Comparison of ENCODE assay signal across 9 mouse cellular contexts in the genomic region with DNA sequence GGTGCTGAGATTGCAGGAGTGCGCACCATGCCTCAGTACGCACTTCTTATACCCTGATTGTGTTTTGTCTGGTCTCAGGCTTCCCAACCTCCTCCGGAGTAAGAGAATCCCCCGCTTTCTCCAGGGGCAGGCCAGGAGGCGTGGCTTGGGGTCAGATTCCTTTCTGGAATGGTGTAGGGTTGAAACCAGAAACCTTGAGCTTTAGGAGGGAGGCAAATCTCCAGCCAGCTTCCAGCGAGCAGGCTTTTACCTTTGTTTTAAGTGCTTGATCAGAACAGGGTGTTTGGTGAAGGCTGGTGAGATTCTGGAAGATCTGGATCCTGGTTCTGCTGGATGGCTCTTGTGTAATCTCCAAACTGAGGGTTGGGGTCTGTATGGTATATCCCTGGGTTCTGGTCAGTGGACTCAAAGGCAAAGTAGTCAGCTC. TPM values are rescaled to one million over a fixed set of nuclear protein-coding genes. Genes with fewer than 3 reads are reported as not detected.
DNase-seq lines count a peak whose midpoint lies in the region; ATAC-seq lines count a peak whose summit lies in the region.
"Had no signal": no experiment of that assay in that cellular context is flagged by ENCODE, and none has a peak within 500 bp of the region (broad histone marks: within the 10 kb centered on the region; RNA-seq: fewer than 3 reads in every experiment).

No protein-coding gene starts in this region.

- no peak overlapping the region for H3K9ac ChIP-seq in lung, embryonic 15.5 days
- peak overlapping the region; percentile 30; the same call in 1 of the 2 replicates for H3K9ac ChIP-seq in forebrain, embryonic 13.5 days
- no peak overlapping the region for H3K9ac ChIP-seq in neural tube, embryonic 15.5 days (replicated peaks)

- ATAC-seq in lung, embryonic 15.5 days (ENCODE audit: borderline replicate concordance, extremely low read depth, low FRiP score, low TSS enrichment): peak; percentile 86
- ATAC-seq in forebrain, embryonic 13.5 days: no peak
- ATAC-seq in neural tube, embryonic 15.5 days (ENCODE audit: low FRiP score): no peak

- peaks cover 21% of the 10 kb centered on the region for H3K4me1 ChIP-seq in lung, embryonic 15.5 days
- peaks cover 30% of the 10 kb centered on the region for H3K4me1 ChIP-seq in forebrain, embryonic 13.5 days
- peaks cover 35% of the 10 kb centered on the region for H3K4me1 ChIP-seq in neural tube, embryonic 15.5 days

- peak overlapping the region; percentile 29 for H3K4me2 ChIP-seq in lung, embryonic 15.5 days
- peak overlapping the region; percentile 20 for H3K4me2 ChIP-seq in forebrain, embryonic 13.5 days
- peak overlapping the region; percentile 15; the same call in 1 of the 2 replicates for H3K4me2 ChIP-seq in neural tube, embryonic 15.5 days

- WGBS in lung, embryonic 15.5 days: 6% methylated on average over 6 of the region's 6 CpGs
- WGBS in forebrain, embryonic 13.5 days: 5% methylated on average over 6 of the region's 6 CpGs
- WGBS in neural tube, embryonic 15.5 days: 10% methylated on average over 6 of the region's 6 CpGs

- no peak for DNase-seq in lung, postnatal 25 days (ENCODE audit: low spot score)
- DNase-seq in kidney, postnatal 4 days: peak; percentile 80 to 85
- no peak for DNase-seq in thymus, adult 18-20 months
- DNase-seq in spleen, postnatal 10 days (ENCODE audit: low spot score in 2 of 2): no peak
- no peak for DNase-seq in urinary bladder, postnatal 10 days (ENCODE audit: low spot score)

- no peaks in the 10 kb centered on the region for H3K36me3 ChIP-seq in lung, embryonic 15.5 days
- H3K36me3 ChIP-seq in forebrain, embryonic 13.5 days (ENCODE audit: poor library complexity, severe bottlenecking): peaks cover 4% of the 10 kb centered on the region
- peaks cover 3% of the 10 kb centered on the region; the same call in 1 of the 2 replicates for H3K36me3 ChIP-seq in neural tube, embryonic 15.5 days

- H3K9me3 ChIP-seq in lung, embryonic 15.5 days: no peaks in the 10 kb centered on the region
- no peaks in the 10 kb centered on the region for H3K9me3 ChIP-seq in forebrain, embryonic 13.5 days (replicated peaks)
- H3K9me3 ChIP-seq in neural tube, embryonic 15.5 days (replicated peaks): no peaks in the 10 kb centered on the region

- H3K27ac ChIP-seq in lung, embryonic 15.5 days: peak overlapping the region; percentile 86
- peak overlapping the region; percentile 57 for H3K27ac ChIP-seq in forebrain, embryonic 13.5 days
- H3K27ac ChIP-seq in neural tube, embryonic 15.5 days (replicated peaks): no peak overlapping the region; the same call in 1 of the 2 replicates
- H3K27ac ChIP-seq: macrophage had no signal

- no peaks in the 10 kb centered on the region for H3K27me3 ChIP-seq in lung, embryonic 15.5 days
- no peaks in the 10 kb centered on the region for H3K27me3 ChIP-seq in forebrain, embryonic 13.5 days
- H3K27me3 ChIP-seq in neural tube, embryonic 15.5 days (replicated peaks): no peaks in the 10 kb centered on the region

- H3K4me3 ChIP-seq in lung, embryonic 15.5 days: peak overlapping the region; percentile 11; the same call in 1 of the 2 replicates
- H3K4me3 ChIP-seq in forebrain, embryonic 13.5 days: no peak overlapping the region
- H3K4me3 ChIP-seq in neural tube, embryonic 15.5 days (replicated peaks): no peak overlapping the region

RNA-seq across cellular contexts. Expression of gene Megf8, which starts 5.1 kb away (rescaled TPM):
- 12.7 and 13.5 TPM in 2 replicates for polyA plus RNA-seq in lung, embryonic 15.5 days (2015; fragmentation: Nextera tagmentation; extraction: Ambion mirVana)
- 14.2 and 16.6 TPM in 2 replicates for polyA plus RNA-seq in forebrain, embryonic 13.5 days (2015; fragmentation: Nextera tagmentation; extraction: Ambion mirVana)
- polyA plus RNA-seq in neural tube, embryonic 15.5 days (2015; fragmentation: Nextera tagmentation; extraction: Ambion mirVana): 19.3 and 22.7 TPM in 2 replicates

RNA-seq across cellular contexts. Expression of gene Tmem145, which starts 16.2 kb away (rescaled TPM):
- polyA plus RNA-seq in lung, embryonic 15.5 days (2015; fragmentation: Nextera tagmentation; extraction: Ambion mirVana): 0.22 and 0.25 TPM in 2 replicates
- 14.1 and 16.4 TPM in 2 replicates for polyA plus RNA-seq in forebrain, embryonic 13.5 days (2015; fragmentation: Nextera tagmentation; extraction: Ambion mirVana)
- 73.5 and 98.1 TPM in 2 replicates for polyA plus RNA-seq in neural tube, embryonic 15.5 days (2015; fragmentation: Nextera tagmentation; extraction: Ambion mirVana)
- polyA plus RNA-seq: macrophage had no signal

RNA-seq across cellular contexts. Expression of gene Prr19, which starts 20.9 kb away (rescaled TPM):
- 0.27 and 0.38 TPM in 2 replicates for polyA plus RNA-seq in lung, embryonic 15.5 days (2015; fragmentation: Nextera tagmentation; extraction: Ambion mirVana)
- 0.93 and 1.6 TPM in 2 replicates for polyA plus RNA-seq in forebrain, embryonic 13.5 days (2015; fragmentation: Nextera tagmentation; extraction: Ambion mirVana)
- polyA plus RNA-seq in neural tube, embryonic 15.5 days (2015; fragmentation: Nextera tagmentation; extraction: Ambion mirVana): 3.0 and 3.5 TPM in 2 replicates
- polyA plus RNA-seq: macrophage had no signal

RNA-seq across cellular contexts. Expression of gene Pafah1b3, which starts 24.3 kb away (rescaled TPM):
- polyA plus RNA-seq in lung, embryonic 15.5 days (2015; fragmentation: Nextera tagmentation; extraction: Ambion mirVana): 174 and 183 TPM in 2 replicates
- polyA plus RNA-seq in forebrain, embryonic 13.5 days (2015; fragmentation: Nextera tagmentation; extraction: Ambion mirVana): 513 and 525 TPM in 2 replicates
- polyA plus RNA-seq in neural tube, embryonic 15.5 days (2015; fragmentation: Nextera tagmentation; extraction: Ambion mirVana): 458 and 569 TPM in 2 replicates

RNA-seq across cellular contexts. Expression of gene Cnfn, which starts 47.5 kb away (rescaled TPM):
- 0.52 and 0.57 TPM in 2 replicates for polyA plus RNA-seq in lung, embryonic 15.5 days (2015; fragmentation: Nextera tagmentation; extraction: Ambion mirVana)
- not detected in 2 replicates for polyA plus RNA-seq in forebrain, embryonic 13.5 days (2015; fragmentation: Nextera tagmentation; extraction: Ambion mirVana)
- 0.54 and 2.3 TPM in 2 replicates for polyA plus RNA-seq in neural tube, embryonic 15.5 days (2015; fragmentation: Nextera tagmentation; extraction: Ambion mirVana)
- polyA plus RNA-seq: macrophage had no signal

Comparison
In these comparisons a context has a peak if more than half of its experiments do, and no peak if none do; other contexts are left out.
1. DNase-seq: peak in kidney, postnatal 4 days (2 of 2); none in lung, postnatal 25 days (single experiment), thymus, adult 18-20 months (0 of 2), spleen, postnatal 10 days (0 of 2) and urinary bladder, postnatal 10 days (single experiment).
2. RNA of gene Tmem145, which starts 16.2 kb away (polyA plus RNA-seq): 73.5 to 98.1 TPM in neural tube, embryonic 15.5 days and 14.1 to 16.4 TPM in forebrain, embryonic 13.5 days; 0.22 to 0.25 TPM in lung, embryonic 15.5 days; every median in the first group is over 10 times any median in the second.
3. Peak in every context shown above with its lines, with median percentiles within 50 percentile points of each other: H3K4me2 ChIP-seq.